Mouse (Mus musculus): Measurements from ENCODE around the gene Lag3. TPM values are rescaled to one million over a fixed set of nuclear protein-coding genes. Genes with fewer than 3 reads are reported as not detected.

The Lag3 gene
- polyA plus RNA-seq, 1 experiment from 2014 or later, result 2.9 TPM

GRCm38 (mm10) chr6:124881821-124882220 is 29.7 kb downstream of the Lag3 start:
- no peaks in the 10 kb centered on the region for H3K9me3 ChIP-seq (replicated peaks; ENCODE audit: low read length)
- no peak overlapping the region for H3K9ac ChIP-seq (ENCODE audit: low read depth, low read length)
- H3K4me1 ChIP-seq (replicated peaks; ENCODE audit: insufficient read depth, low read length), result no peaks in the 10 kb centered on the region; the same call in 1 of the 2 replicates
- no peak for TF ChIP-seq CTCF (IDR thresholded peaks at IDR 0.05; ENCODE audit: low read depth)
- no peak overlapping the region for H3K27ac ChIP-seq
- H3K36me3 ChIP-seq (ENCODE audit: insufficient read depth, low read length), result no peaks in the 10 kb centered on the region
- DNase-seq (ENCODE audit: low spot score), result no peak
- no peaks in the 10 kb centered on the region for H3K27me3 ChIP-seq (ENCODE audit: insufficient read depth, low read length)
- no peak overlapping the region for H3K4me3 ChIP-seq (replicated peaks; ENCODE audit: low read depth, low read length)
- no peak for ATAC-seq (replicated peaks; ENCODE audit: low FRiP score, low read depth)
- H3K4me2 ChIP-seq (ENCODE audit: low read length), result no peak overlapping the region
- WGBS, result 87% methylated on average over 9 of the region's 9 CpGs

DNA sequence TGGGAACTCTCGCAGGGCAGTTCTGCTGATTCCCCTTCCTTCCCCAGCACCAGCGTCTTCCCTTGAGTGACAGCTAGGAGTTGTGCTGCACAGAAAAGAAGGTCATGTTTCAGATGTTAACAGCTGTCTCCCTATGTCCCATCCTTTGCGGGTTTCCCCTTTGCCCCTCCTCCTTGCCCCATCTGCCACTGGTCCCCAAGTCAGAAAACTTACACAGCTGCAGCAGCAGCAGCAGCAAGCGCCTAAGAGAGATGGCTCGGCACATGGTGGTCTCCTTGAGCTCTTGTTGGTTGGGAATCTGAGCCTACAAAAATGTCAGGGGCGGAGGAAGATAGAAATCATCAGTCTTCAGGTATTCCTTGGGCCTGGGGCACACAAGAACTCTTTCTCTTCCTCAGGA is 32.1 kb downstream of the Lag3 start:
- no peak for DNase-seq (ENCODE audit: low spot score)
- Histone ChIP-seq H3K9me3 (replicated peaks; ENCODE audit: low read length) (no peaks in the 10 kb centered on the region), H3K4me3 (replicated peaks; ENCODE audit: low read depth, low read length) (no peak overlapping the region), H3K4me1 (replicated peaks; ENCODE audit: insufficient read depth, low read length) (no peaks in the 10 kb centered on the region), H3K27me3 (ENCODE audit: insufficient read depth, low read length) (no peaks in the 10 kb centered on the region), H3K9ac (ENCODE audit: low read depth, low read length) (no peak overlapping the region), H3K36me3 (ENCODE audit: insufficient read depth, low read length) (no peaks in the 10 kb centered on the region), H3K27ac (no peak overlapping the region), H3K4me2 (ENCODE audit: low read length) (no peak overlapping the region)
- TF ChIP-seq CTCF (IDR thresholded peaks at IDR 0.05; ENCODE audit: low read depth), result no peak
- ATAC-seq (replicated peaks; ENCODE audit: low FRiP score, low read depth), result no peak
- 46% methylated on average over 6 of the region's 6 CpGs for WGBS

GRCm38 (mm10) chr6:124874348-124874747 is 37.2 kb downstream of the Lag3 start:
- ATAC-seq (replicated peaks; ENCODE audit: low FRiP score, low read depth) (no peak), DNase-seq (ENCODE audit: low spot score) (no peak)
- no peaks in the 10 kb centered on the region for H3K9me3 ChIP-seq (replicated peaks; ENCODE audit: low read length)
- no peak for TF ChIP-seq CTCF (IDR thresholded peaks at IDR 0.05; ENCODE audit: low read depth)
- no peaks in the 10 kb centered on the region for H3K27me3 ChIP-seq (ENCODE audit: insufficient read depth, low read length)
- H3K36me3 ChIP-seq (ENCODE audit: insufficient read depth, low read length), result no peaks in the 10 kb centered on the region
- H3K9ac ChIP-seq (ENCODE audit: low read depth, low read length), result no peak overlapping the region
- H3K4me2 ChIP-seq (ENCODE audit: low read length), result no peak overlapping the region
- H3K27ac ChIP-seq, result no peak overlapping the region
- H3K4me3 ChIP-seq (replicated peaks; ENCODE audit: low read depth, low read length), result no peak overlapping the region
- 36% methylated on average over 2 of the region's 3 CpGs for WGBS
- H3K4me1 ChIP-seq (replicated peaks; ENCODE audit: insufficient read depth, low read length), result no peaks in the 10 kb centered on the region

- Histone ChIP-seq H3K9me3 (replicated peaks; ENCODE audit: low read length) (no peaks in the 10 kb centered on the region), H3K36me3 (ENCODE audit: insufficient read depth, low read length) (no peaks in the 10 kb centered on the region), H3K9ac (ENCODE audit: low read depth, low read length) (no peak overlapping the region), H3K4me1 (replicated peaks; ENCODE audit: insufficient read depth, low read length) (peaks cover 7% of the 10 kb centered on the region), H3K27me3 (ENCODE audit: insufficient read depth, low read length) (0 out of 2 replicates have a peak, but pooled peaks cover 3% of the 10 kb centered on the region), H3K4me2 (ENCODE audit: low read length) (no peak overlapping the region), H3K27ac (no peak overlapping the region), H3K4me3 (replicated peaks; ENCODE audit: low read depth, low read length) (no peak overlapping the region)
- TF ChIP-seq CTCF (IDR thresholded peaks at IDR 0.05; ENCODE audit: low read depth), result no peak
- ATAC-seq (replicated peaks; ENCODE audit: low FRiP score, low read depth) (no peak), DNase-seq (ENCODE audit: low spot score) (no peak)
- WGBS, result 59% methylated on average over 6 of the region's 7 CpGs
Observed at GRCm38 (mm10) chr6:124866560-124866959, 44.9 kb downstream of the Lag3 start.

GRCm38 (mm10) chr6:124865766-124866362 is 45.6 kb downstream of the Lag3 start:
- WGBS, result 51% methylated on average over 18 of the region's 18 CpGs
- Histone ChIP-seq H3K27ac (no peak overlapping the region), H3K36me3 (ENCODE audit: insufficient read depth, low read length) (no peaks in the 10 kb centered on the region), H3K4me2 (ENCODE audit: low read length) (no peak overlapping the region), H3K9me3 (replicated peaks; ENCODE audit: low read length) (no peaks in the 10 kb centered on the region), H3K27me3 (ENCODE audit: insufficient read depth, low read length) (0 out of 2 replicates have a peak, but pooled peaks cover 3% of the 10 kb centered on the region), H3K9ac (ENCODE audit: low read depth, low read length) (no peak overlapping the region), H3K4me3 (replicated peaks; ENCODE audit: low read depth, low read length) (no peak overlapping the region), H3K4me1 (replicated peaks; ENCODE audit: insufficient read depth, low read length) (peaks cover 7% of the 10 kb centered on the region)
- no peak for TF ChIP-seq CTCF (IDR thresholded peaks at IDR 0.05; ENCODE audit: low read depth)
- DNase-seq (ENCODE audit: low spot score), result no peak
- no peak for ATAC-seq (replicated peaks; ENCODE audit: low FRiP score, low read depth)

DNA sequence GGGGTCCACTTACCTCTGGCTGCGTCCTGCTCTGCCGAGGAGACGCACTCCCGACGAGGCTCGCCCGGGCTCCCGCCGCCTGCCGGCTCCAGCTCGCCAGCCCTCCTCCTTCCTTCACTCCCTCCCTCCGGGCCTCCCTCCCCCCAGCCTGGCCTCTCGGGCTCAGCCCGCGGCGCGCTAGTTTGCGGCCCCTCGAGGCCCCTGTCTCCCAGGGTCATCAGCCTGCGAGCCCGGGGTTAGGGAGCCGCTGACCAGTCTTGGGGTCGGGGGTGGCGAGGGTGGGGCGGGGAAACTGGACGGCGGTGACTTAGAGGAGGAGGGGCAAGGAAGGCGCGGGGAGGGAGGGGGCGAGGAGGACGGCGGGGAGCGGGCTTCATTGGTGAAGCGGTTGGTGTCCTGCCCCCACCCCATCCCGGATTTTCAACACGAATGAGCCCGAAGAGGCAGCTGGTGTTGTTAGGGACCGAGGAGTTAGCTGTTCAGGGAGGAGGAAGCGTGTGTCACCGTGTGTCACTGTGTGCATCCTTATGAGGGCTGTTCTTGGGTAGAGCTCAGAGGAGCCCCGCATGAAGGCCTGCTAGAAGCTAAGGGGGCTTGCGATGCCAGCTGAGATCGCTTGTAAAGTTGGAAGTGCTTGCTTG is 47.7 kb downstream of the Lag3 start, which contains the start of gene Gpr162:
Gpr162 (minus strand) TSS at position 326 of the 641 bp plus-strand sequence.
- peak; percentile 76 for DNase-seq (ENCODE audit: low spot score)
- Histone ChIP-seq H3K9me3 (replicated peaks; ENCODE audit: low read length) (no peaks in the 10 kb centered on the region), H3K4me1 (replicated peaks; ENCODE audit: insufficient read depth, low read length) (peaks cover 7% of the 10 kb centered on the region), H3K4me3 (replicated peaks; ENCODE audit: low read depth, low read length) (peak within 1 kb of the TSS; percentile 38), H3K4me2 (ENCODE audit: low read length) (peak within 1 kb of the TSS; percentile 71), H3K27me3 (ENCODE audit: insufficient read depth, low read length) (0 out of 2 replicates have a peak, but pooled peaks cover 3% of the 10 kb centered on the region), H3K9ac (ENCODE audit: low read depth, low read length) (peak within 1 kb of the TSS; percentile 55), H3K27ac (no peak within 1 kb of the TSS), H3K36me3 (ENCODE audit: insufficient read depth, low read length) (no peaks in the 10 kb centered on the region)
- ATAC-seq (replicated peaks; ENCODE audit: low FRiP score, low read depth), result peak; percentile 41
- WGBS, result 1% methylated on average over 34 of the region's 43 CpGs
- TF ChIP-seq CTCF (IDR thresholded peaks at IDR 0.05; ENCODE audit: low read depth), result peak; percentile 12; the same call in 1 of the 2 replicates

All from kidney, postnatal 0 days (tissue).